Mouse (Mus musculus): ENCODE results near the gene Igflr1. TPM values are rescaled to one million over a fixed set of nuclear protein-coding genes. Genes with fewer than 3 reads are reported as not detected.

The Igflr1 gene
- polyA plus RNA-seq, 1 experiment from 2014 or later, result 1.3 TPM

DNA sequence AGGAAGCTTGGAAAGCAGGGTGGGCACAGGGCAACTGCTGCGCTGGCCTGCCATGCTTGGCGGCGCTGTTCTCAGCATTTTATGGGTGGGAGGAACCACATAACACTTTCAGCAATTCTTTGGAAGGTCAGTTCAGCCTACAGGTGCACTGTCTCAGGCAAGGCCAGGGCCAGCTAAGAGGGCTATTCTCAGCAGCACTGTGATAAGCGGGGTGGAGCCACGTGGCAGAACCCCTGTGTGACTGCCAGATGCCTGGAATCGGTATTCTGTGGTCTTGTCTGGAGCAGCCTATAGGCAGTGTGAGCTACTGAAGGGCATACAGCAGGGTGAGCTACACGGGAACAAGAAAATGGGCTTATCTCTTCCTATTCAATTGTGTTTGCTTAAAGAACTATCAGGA is 44.8 kb downstream of the Igflr1 start:
- 50% methylated on average over 7 of the region's 7 CpGs for WGBS
- Histone ChIP-seq H3K27ac (replicated peaks) (no peak overlapping the region), H3K9ac (ENCODE audit: low read length) (no peak overlapping the region), H3K4me3 (ENCODE audit: low read depth, low read length) (no peak overlapping the region), H3K9me3 (ENCODE audit: control insufficient read depth, low read length) (no peaks in the 10 kb centered on the region), H3K27me3 (ENCODE audit: control insufficient read depth, insufficient read depth, low read length) (no peaks in the 10 kb centered on the region), H3K4me2 (replicated peaks; ENCODE audit: low read depth) (no peak overlapping the region), H3K4me1 (replicated peaks; ENCODE audit: control insufficient read depth, insufficient read depth) (no peaks in the 10 kb centered on the region), H3K36me3 (ENCODE audit: control insufficient read depth, insufficient read depth, low read length) (no peaks in the 10 kb centered on the region)
- DNase-seq (ENCODE audit: low spot score) (peak; percentile 42), ATAC-seq (ENCODE audit: low FRiP score, low TSS enrichment) (peak; percentile 51)
- no peak for TF ChIP-seq CTCF (IDR thresholded peaks at IDR 0.05; ENCODE audit: low read depth)
- TF ChIP-seq EP300 (optimal IDR thresholded peaks at IDR 0.05), result no peak

DNA sequence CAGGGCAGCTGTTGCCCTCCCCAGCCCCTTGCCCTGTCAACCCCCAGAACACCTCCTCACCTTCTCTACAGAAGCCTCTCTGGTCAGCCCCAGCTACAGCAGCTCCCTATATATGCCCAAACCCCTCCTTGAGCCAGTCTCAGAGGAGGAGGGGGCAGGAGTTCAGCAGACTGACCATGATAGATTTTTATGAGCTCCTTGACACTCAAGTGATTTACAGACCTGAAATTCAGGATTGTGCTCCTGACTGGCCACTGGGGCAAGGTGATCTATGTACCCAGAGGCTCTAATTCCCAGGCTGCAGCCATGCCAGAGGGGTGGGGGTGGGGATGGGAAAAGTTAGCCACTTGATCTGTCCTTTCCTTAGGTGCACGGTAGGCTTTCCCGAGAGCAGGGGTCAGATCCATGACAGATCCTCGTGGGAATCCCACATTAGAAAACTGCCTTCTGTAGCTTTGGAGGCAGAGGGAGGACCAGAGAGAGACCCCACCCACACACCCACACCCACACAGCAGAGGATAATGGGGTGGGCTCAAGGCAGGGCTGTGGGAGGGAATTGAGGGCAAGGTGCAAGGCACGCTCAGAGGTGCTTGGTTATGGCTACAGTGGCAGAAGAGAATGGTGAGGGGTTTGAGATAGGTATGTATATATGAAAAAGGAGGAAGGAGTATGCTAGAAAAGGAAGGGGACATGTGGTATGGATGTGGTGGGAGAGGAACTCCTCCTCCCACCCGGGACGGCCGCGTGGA is 47.6 kb downstream of the Igflr1 start, which contains the start of gene Upk1a:
Gene Upk1a (minus strand): TSS at position 194 of the 749 bp plus-strand sequence.
- no peaks in the 10 kb centered on the region for H3K9me3 ChIP-seq (ENCODE audit: control insufficient read depth, low read length)
- H3K27ac ChIP-seq (replicated peaks), result no peak within 1 kb of the TSS
- TF ChIP-seq EP300 (optimal IDR thresholded peaks at IDR 0.05), result no peak
- no peak for TF ChIP-seq CTCF (IDR thresholded peaks at IDR 0.05; ENCODE audit: low read depth)
- no peaks in the 10 kb centered on the region for H3K4me1 ChIP-seq (replicated peaks; ENCODE audit: control insufficient read depth, insufficient read depth)
- no peak within 1 kb of the TSS for H3K4me2 ChIP-seq (replicated peaks; ENCODE audit: low read depth)
- 54% methylated on average over 8 of the region's 8 CpGs for WGBS
- no peak within 1 kb of the TSS for H3K4me3 ChIP-seq (ENCODE audit: low read depth, low read length)
- H3K36me3 ChIP-seq (ENCODE audit: control insufficient read depth, insufficient read depth, low read length), result peaks cover 4% of the 10 kb centered on the region
- ATAC-seq (ENCODE audit: low FRiP score, low TSS enrichment) (no peak; the same call in 1 of the 2 replicates), DNase-seq (ENCODE audit: low spot score) (no peak)
- no peaks in the 10 kb centered on the region for H3K27me3 ChIP-seq (ENCODE audit: control insufficient read depth, insufficient read depth, low read length)
- H3K9ac ChIP-seq (ENCODE audit: low read length), result no peak within 1 kb of the TSS

DNA sequence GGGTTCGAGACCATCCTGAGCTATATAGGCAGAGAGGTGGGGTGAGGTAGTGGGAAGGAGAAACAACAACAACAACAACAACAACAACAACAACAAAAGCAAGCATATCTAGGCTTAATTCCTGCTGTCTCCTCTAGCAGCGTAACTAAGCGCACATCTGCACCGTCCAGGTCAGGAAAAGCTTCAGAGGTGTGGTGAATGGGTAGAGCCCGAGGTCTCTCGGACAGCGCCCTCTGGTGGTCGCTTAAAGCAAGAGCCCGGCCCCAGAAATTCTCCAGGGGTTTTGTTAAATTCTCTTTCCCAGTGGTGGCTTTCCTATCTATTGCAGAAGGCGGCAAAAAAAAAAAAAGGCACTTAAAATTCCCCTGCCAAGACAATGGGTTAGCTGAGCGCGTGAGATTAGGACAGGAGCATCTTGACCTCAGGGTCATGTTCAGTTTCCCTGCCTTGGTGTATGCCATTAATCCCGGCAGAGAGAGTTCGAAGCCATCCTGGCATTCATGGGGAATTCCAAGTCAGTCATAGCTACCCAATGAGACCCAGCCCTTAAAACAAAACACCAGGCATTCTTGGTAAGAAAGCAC is 48.4 kb downstream of the Igflr1 start:
- H3K36me3 ChIP-seq (ENCODE audit: control insufficient read depth, insufficient read depth, low read length), result peaks cover 4% of the 10 kb centered on the region
- H3K4me1 ChIP-seq (replicated peaks; ENCODE audit: control insufficient read depth, insufficient read depth), result no peaks in the 10 kb centered on the region
- TF ChIP-seq EP300 (optimal IDR thresholded peaks at IDR 0.05) (no peak), CTCF (IDR thresholded peaks at IDR 0.05; ENCODE audit: low read depth) (peak; percentile 78)
- H3K27me3 ChIP-seq (ENCODE audit: control insufficient read depth, insufficient read depth, low read length), result no peaks in the 10 kb centered on the region
- no peak overlapping the region for H3K9ac ChIP-seq (ENCODE audit: low read length)
- peak; percentile 73 for DNase-seq (ENCODE audit: low spot score)
- H3K9me3 ChIP-seq (ENCODE audit: control insufficient read depth, low read length), result no peaks in the 10 kb centered on the region
- no peak overlapping the region for H3K4me2 ChIP-seq (replicated peaks; ENCODE audit: low read depth)
- 18% methylated on average over 14 of the region's 14 CpGs for WGBS
- no peak overlapping the region for H3K4me3 ChIP-seq (ENCODE audit: low read depth, low read length)
- peak; percentile 52 for ATAC-seq (ENCODE audit: low FRiP score, low TSS enrichment)
- no peak overlapping the region for H3K27ac ChIP-seq (replicated peaks)

DNA sequence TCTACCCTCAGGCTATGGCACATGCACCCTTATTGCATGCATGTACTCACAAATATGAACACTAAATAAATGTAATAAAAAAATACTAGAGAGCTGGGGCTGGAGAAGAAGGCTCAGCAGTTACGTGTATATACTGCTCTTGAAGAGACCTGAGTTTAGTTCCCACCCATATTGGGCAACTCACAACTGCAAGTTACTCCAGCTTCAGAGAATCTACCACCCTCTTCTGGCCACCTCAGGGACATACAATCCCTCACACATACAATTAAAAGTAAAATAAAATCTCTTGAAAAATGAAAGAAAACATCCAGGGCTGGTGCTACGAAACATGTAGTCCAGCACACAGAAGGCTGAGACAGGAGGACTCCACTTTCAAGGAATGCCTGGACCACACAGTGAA is 49.2 kb downstream of the Igflr1 start:
- TF ChIP-seq EP300 (optimal IDR thresholded peaks at IDR 0.05), result no peak
- TF ChIP-seq CTCF (IDR thresholded peaks at IDR 0.05; ENCODE audit: low read depth), result peak; percentile 65
- ATAC-seq (ENCODE audit: low FRiP score, low TSS enrichment) (no peak), DNase-seq (ENCODE audit: low spot score) (no peak)
- WGBS, result 59% methylated on average over 2 of the region's 2 CpGs
- no peak overlapping the region for H3K9ac ChIP-seq (ENCODE audit: low read length)
- H3K27ac ChIP-seq (replicated peaks), result no peak overlapping the region
- no peak overlapping the region for H3K4me3 ChIP-seq (ENCODE audit: low read depth, low read length)
- no peaks in the 10 kb centered on the region for H3K27me3 ChIP-seq (ENCODE audit: control insufficient read depth, insufficient read depth, low read length)
- no peak overlapping the region for H3K4me2 ChIP-seq (replicated peaks; ENCODE audit: low read depth)
- no peaks in the 10 kb centered on the region for H3K4me1 ChIP-seq (replicated peaks; ENCODE audit: control insufficient read depth, insufficient read depth)
- H3K9me3 ChIP-seq (ENCODE audit: control insufficient read depth, low read length), result no peaks in the 10 kb centered on the region
- H3K36me3 ChIP-seq (ENCODE audit: control insufficient read depth, insufficient read depth, low read length), result peaks cover 4% of the 10 kb centered on the region

DNA sequence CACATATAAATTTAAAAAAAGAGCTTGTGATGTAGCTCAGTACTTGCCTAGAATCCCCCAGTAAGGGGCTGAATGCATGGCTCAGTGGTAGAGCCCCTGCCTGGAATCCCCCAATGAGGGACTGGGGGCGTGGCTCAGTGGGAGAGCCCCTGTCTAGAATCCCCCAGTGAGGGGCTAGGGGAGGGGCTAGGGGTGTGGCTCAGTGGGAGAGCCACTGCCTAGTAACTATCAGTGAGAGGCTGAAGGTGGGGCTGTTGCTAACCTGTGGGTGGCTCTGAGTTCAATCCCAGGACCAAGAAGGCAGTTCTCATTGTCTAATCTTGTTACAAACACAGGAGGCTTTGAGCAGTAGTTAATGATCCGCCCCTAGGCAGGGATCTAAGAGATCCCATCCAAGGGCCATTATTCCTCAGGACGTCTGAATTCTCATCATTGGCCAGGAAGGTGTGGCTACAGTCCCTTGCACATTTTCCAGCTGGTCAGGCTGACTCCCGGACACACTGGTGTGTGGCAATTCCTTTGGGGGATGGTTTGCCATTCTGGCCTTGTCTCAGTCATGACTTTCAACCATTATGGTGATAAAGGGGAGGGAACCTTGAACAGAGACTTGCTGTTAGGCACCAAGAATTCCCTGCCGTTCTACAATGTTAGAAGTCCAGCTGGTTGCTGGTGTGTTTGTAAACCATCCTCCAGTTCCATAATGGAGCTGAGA is 50.0 kb downstream of the Igflr1 start:
- 47% methylated on average over 5 of the region's 5 CpGs for WGBS
- ATAC-seq (ENCODE audit: low FRiP score, low TSS enrichment) (no peak), DNase-seq (ENCODE audit: low spot score) (no peak)
- no peaks in the 10 kb centered on the region for H3K4me1 ChIP-seq (replicated peaks; ENCODE audit: control insufficient read depth, insufficient read depth)
- no peaks in the 10 kb centered on the region for H3K9me3 ChIP-seq (ENCODE audit: control insufficient read depth, low read length)
- TF ChIP-seq CTCF (IDR thresholded peaks at IDR 0.05; ENCODE audit: low read depth) (no peak), EP300 (optimal IDR thresholded peaks at IDR 0.05) (no peak)
- H3K36me3 ChIP-seq (ENCODE audit: control insufficient read depth, insufficient read depth, low read length), result peaks cover 4% of the 10 kb centered on the region
- no peaks in the 10 kb centered on the region for H3K27me3 ChIP-seq (ENCODE audit: control insufficient read depth, insufficient read depth, low read length)
- no peak overlapping the region for H3K27ac ChIP-seq (replicated peaks)
- H3K9ac ChIP-seq (ENCODE audit: low read length), result no peak overlapping the region
- no peak overlapping the region for H3K4me2 ChIP-seq (replicated peaks; ENCODE audit: low read depth)
- H3K4me3 ChIP-seq (ENCODE audit: low read depth, low read length), result no peak overlapping the region

Small RNA genes lying within 50 kb of the gene (microRNA-seq; reads per million reads assigned to microRNA genes)
- gene Gm38670, result 2.6 reads per million
- not detected for gene Mir3569

Other genes with a start within 250 kb of the Igflr1 start
- not detected in 2 replicates for gene E130208F15Rik, start 243.7 kb upstream of the Igflr1 start, polyA plus RNA-seq (2015; fragmentation: Nextera tagmentation; extraction: Ambion mirVana)
- 19.1 and 20.2 TPM in 2 replicates for gene Sdhaf1, start 241.5 kb upstream of the Igflr1 start, polyA plus RNA-seq (2015; fragmentation: Nextera tagmentation; extraction: Ambion mirVana)
- gene Lrfn3, start 202.7 kb upstream of the Igflr1 start, polyA plus RNA-seq (2015; fragmentation: Nextera tagmentation; extraction: Ambion mirVana), result 2.9 and 3.3 TPM in 2 replicates
- 66.6 and 71.0 TPM in 2 replicates for gene Tyrobp, start 151.7 kb upstream of the Igflr1 start, polyA plus RNA-seq (2015; fragmentation: Nextera tagmentation; extraction: Ambion mirVana)
- gene Hcst, start 145.6 kb upstream of the Igflr1 start, polyA plus RNA-seq (2015; fragmentation: Nextera tagmentation; extraction: Ambion mirVana), result 3.2 and 3.7 TPM in 2 replicates
- 1.1 TPM in 2 replicates for gene Nfkbid, start 143.7 kb upstream of the Igflr1 start, polyA plus RNA-seq (2015; fragmentation: Nextera tagmentation; extraction: Ambion mirVana)
- gene Aplp1, start 119.9 kb upstream of the Igflr1 start, polyA plus RNA-seq (2015; fragmentation: Nextera tagmentation; extraction: Ambion mirVana), result 21.7 and 24.1 TPM in 2 replicates
- gene Kirrel2, start 107.7 kb upstream of the Igflr1 start, polyA plus RNA-seq (2015; fragmentation: Nextera tagmentation; extraction: Ambion mirVana), result 0.18 TPM in 2 replicates
- gene Nphs1, start 107.1 kb upstream of the Igflr1 start, polyA plus RNA-seq (2015; fragmentation: Nextera tagmentation; extraction: Ambion mirVana), result 0.16 and 0.25 TPM in 2 replicates
- gene Prodh2, start 71.8 kb upstream of the Igflr1 start, polyA plus RNA-seq (2015; fragmentation: Nextera tagmentation; extraction: Ambion mirVana), result 0.42 and 0.68 TPM in 2 replicates
- gene Arhgap33, start 30.4 kb upstream of the Igflr1 start, polyA plus RNA-seq (2015; fragmentation: Nextera tagmentation; extraction: Ambion mirVana), result 1.5 and 1.6 TPM in 2 replicates
- gene Hspb6, start 13.2 kb upstream of the Igflr1 start, polyA plus RNA-seq (2015; fragmentation: Nextera tagmentation; extraction: Ambion mirVana), result 66.4 and 75.7 TPM in 2 replicates
- gene Proser3, start 13.1 kb upstream of the Igflr1 start, polyA plus RNA-seq (2015; fragmentation: Nextera tagmentation; extraction: Ambion mirVana), result 2.2 and 2.3 TPM in 2 replicates
- 30.2 and 30.9 TPM in 2 replicates for gene Lin37, start 5.6 kb upstream of the Igflr1 start, polyA plus RNA-seq (2015; fragmentation: Nextera tagmentation; extraction: Ambion mirVana)
- gene U2af1l4, start 2.1 kb upstream of the Igflr1 start, polyA plus RNA-seq (2015; fragmentation: Nextera tagmentation; extraction: Ambion mirVana), result 60.5 and 63.9 TPM in 2 replicates
- gene Gm49396, start 2.1 kb upstream of the Igflr1 start, polyA plus RNA-seq (2015; fragmentation: Nextera tagmentation; extraction: Ambion mirVana), result 2.5 and 2.6 TPM in 2 replicates
- gene Psenen, start 1.8 kb upstream of the Igflr1 start, polyA plus RNA-seq (2015; fragmentation: Nextera tagmentation; extraction: Ambion mirVana), result 185 and 197 TPM in 2 replicates
- 3.3 and 3.7 TPM in 2 replicates for gene Kmt2b, start 23.3 kb downstream of the Igflr1 start, polyA plus RNA-seq (2015; fragmentation: Nextera tagmentation; extraction: Ambion mirVana)
- gene Zbtb32, start 33.5 kb downstream of the Igflr1 start, polyA plus RNA-seq (2015; fragmentation: Nextera tagmentation; extraction: Ambion mirVana), result 1.6 and 1.8 TPM in 2 replicates
- gene Upk1a, start 47.4 kb downstream of the Igflr1 start, polyA plus RNA-seq (2015; fragmentation: Nextera tagmentation; extraction: Ambion mirVana), result 0.71 and 0.92 TPM in 2 replicates
- gene Cox6b1, start 60.7 kb downstream of the Igflr1 start, polyA plus RNA-seq (2015; fragmentation: Nextera tagmentation; extraction: Ambion mirVana), result 1,340 and 1,422 TPM in 2 replicates
- gene Etv2, start 70.4 kb downstream of the Igflr1 start, polyA plus RNA-seq (2015; fragmentation: Nextera tagmentation; extraction: Ambion mirVana), result not detected in 2 replicates
- gene Rbm42, start 84.9 kb downstream of the Igflr1 start, polyA plus RNA-seq (2015; fragmentation: Nextera tagmentation; extraction: Ambion mirVana), result 88.1 and 93.2 TPM in 2 replicates
- gene Haus5, start 99.6 kb downstream of the Igflr1 start, polyA plus RNA-seq (2015; fragmentation: Nextera tagmentation; extraction: Ambion mirVana), result 10.8 and 11.7 TPM in 2 replicates
- gene Pmis2, start 106.2 kb downstream of the Igflr1 start, polyA plus RNA-seq (2015; fragmentation: Nextera tagmentation; extraction: Ambion mirVana), result 0.21 TPM in 1 of 2 replicates, not detected in the other
- gene 2200002J24Rik, start 133.5 kb downstream of the Igflr1 start, polyA plus RNA-seq (2015; fragmentation: Nextera tagmentation; extraction: Ambion mirVana), result 54.4 and 61.2 TPM in 2 replicates
- 601 and 695 TPM in 2 replicates for gene Atp4a, start 146.8 kb downstream of the Igflr1 start, polyA plus RNA-seq (2015; fragmentation: Nextera tagmentation; extraction: Ambion mirVana)
- gene Tmem147, start 164.1 kb downstream of the Igflr1 start, polyA plus RNA-seq (2015; fragmentation: Nextera tagmentation; extraction: Ambion mirVana), result 210 and 221 TPM in 2 replicates
- gene Gapdhs, start 178.3 kb downstream of the Igflr1 start, polyA plus RNA-seq (2015; fragmentation: Nextera tagmentation; extraction: Ambion mirVana), result 0.27 and 0.30 TPM in 2 replicates
- gene Sbsn, start 186.0 kb downstream of the Igflr1 start, polyA plus RNA-seq (2015; fragmentation: Nextera tagmentation; extraction: Ambion mirVana), result 438 and 453 TPM in 2 replicates
- 1,959 and 2,038 TPM in 2 replicates for gene Dmkn, start 198.3 kb downstream of the Igflr1 start, polyA plus RNA-seq (2015; fragmentation: Nextera tagmentation; extraction: Ambion mirVana)
- gene Krtdap, start 222.5 kb downstream of the Igflr1 start, polyA plus RNA-seq (2015; fragmentation: Nextera tagmentation; extraction: Ambion mirVana), result 12,744 and 13,054 TPM in 2 replicates

Measured in stomach, postnatal 0 days (tissue).